Mouse (Mus musculus): ENCODE data around the gene Olfr56. TPM values are rescaled to one million over a fixed set of nuclear protein-coding genes. Genes with fewer than 3 reads are reported as not detected.

Olfr56 gene
- polyA plus RNA-seq, 1 experiment from 2014 or later, result 0.14 TPM

DNA sequence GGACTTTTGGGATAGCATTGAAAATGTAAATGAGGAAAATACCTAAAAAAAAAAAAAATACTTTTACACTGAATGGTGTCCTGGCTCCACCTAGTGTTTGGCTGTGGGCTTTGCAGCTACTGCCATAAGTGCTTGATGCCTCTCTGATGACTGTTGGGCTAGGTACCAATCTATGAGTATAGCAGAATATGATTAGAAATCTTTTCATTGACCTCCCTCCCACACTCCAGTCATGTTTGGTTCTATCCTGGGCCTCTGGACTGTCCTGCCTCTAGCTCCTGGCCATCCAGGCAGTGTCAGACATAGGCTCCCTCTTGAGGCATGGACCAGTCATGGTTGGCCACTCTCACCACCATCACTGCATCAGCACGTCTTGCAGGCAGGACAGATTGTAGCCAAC is 130.1 kb downstream of the Olfr56 start:
- Histone ChIP-seq H3K9me3 (ENCODE audit: control insufficient read depth, low read length) (no peaks in the 10 kb centered on the region), H3K9ac (ENCODE audit: low read depth, low read length) (no peak overlapping the region), H3K36me3 (ENCODE audit: control insufficient read depth, insufficient read depth, low read length) (no peaks in the 10 kb centered on the region), H3K4me2 (replicated peaks; ENCODE audit: low read depth, low read length) (no peak overlapping the region), H3K27ac (ENCODE audit: low read depth, low read length) (no peak overlapping the region), H3K4me3 (ENCODE audit: low read depth, low read length) (no peak overlapping the region), H3K27me3 (ENCODE audit: control insufficient read depth, insufficient read depth, low read length) (no peaks in the 10 kb centered on the region), H3K4me1 (replicated peaks; ENCODE audit: control insufficient read depth, insufficient read depth, low read length) (no peaks in the 10 kb centered on the region)
- DNase-seq (ENCODE audit: low spot score) (peak; percentile 37), ATAC-seq (ENCODE audit: low FRiP score) (no peak)
- WGBS, result 43% methylated on average over 1 of the region's 1 CpGs

DNA sequence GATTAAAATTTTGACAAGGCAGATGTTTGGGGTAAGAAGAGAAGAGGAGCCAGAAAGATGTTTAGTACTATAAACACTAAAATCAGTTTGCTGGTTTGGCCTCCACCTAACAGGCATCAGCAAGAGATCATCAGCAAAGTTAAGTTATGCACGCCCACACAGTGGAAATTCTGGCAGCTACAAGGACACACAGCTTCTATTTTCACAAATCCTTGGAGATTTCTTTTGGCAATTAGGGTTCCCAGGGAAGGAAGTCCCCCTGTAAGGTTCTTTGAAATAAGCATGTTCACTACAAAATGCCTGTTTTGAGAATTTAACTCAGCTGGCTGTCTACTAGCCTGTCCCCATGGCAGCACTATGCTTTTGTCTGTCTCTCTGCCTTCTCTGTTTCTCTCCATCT is 132.3 kb downstream of the Olfr56 start:
- H3K9ac ChIP-seq (ENCODE audit: low read depth, low read length), result no peak overlapping the region
- H3K4me2 ChIP-seq (replicated peaks; ENCODE audit: low read depth, low read length), result no peak overlapping the region
- no peaks in the 10 kb centered on the region for H3K36me3 ChIP-seq (ENCODE audit: control insufficient read depth, insufficient read depth, low read length)
- WGBS, result 62% methylated on average over 1 of the region's 1 CpGs
- H3K4me1 ChIP-seq (replicated peaks; ENCODE audit: control insufficient read depth, insufficient read depth, low read length), result no peaks in the 10 kb centered on the region
- no peak overlapping the region for H3K4me3 ChIP-seq (ENCODE audit: low read depth, low read length)
- DNase-seq (ENCODE audit: low spot score) (no peak), ATAC-seq (ENCODE audit: low FRiP score) (no peak)
- H3K27ac ChIP-seq (ENCODE audit: low read depth, low read length), result no peak overlapping the region
- H3K27me3 ChIP-seq (ENCODE audit: control insufficient read depth, insufficient read depth, low read length), result no peaks in the 10 kb centered on the region
- H3K9me3 ChIP-seq (ENCODE audit: control insufficient read depth, low read length), result no peaks in the 10 kb centered on the region

DNA sequence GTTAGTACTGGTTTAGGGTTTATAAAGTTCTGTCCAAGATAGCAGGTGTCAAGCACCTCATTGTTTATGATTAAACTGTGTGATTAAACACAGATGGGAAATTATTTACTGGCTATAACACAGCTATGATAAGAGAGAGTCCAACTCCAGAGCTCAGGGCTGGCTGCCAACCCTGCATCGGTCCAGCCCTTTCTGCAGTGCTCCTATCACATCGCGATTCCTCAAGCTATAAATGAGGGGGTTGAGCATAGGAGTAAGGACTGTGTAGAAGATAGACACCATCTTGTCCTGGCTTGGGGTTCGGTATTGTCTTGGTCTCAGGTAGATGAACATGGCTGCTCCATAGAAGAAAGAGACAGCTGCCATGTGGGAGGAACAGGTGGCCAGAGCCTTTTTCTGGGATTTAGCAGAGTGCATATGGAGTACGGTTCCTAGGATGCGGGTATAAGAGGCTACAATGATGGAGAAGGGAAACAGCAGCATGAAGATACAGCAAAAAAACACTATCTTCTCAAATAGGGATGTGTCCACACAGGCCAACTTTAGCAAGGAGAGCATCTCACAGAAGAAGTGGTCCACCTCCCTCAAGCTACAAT is 134.0 kb downstream of the Olfr56 start:
- no peaks in the 10 kb centered on the region for H3K9me3 ChIP-seq (ENCODE audit: control insufficient read depth, low read length)
- no peak overlapping the region for H3K27ac ChIP-seq (ENCODE audit: low read depth, low read length)
- H3K36me3 ChIP-seq (ENCODE audit: control insufficient read depth, insufficient read depth, low read length), result no peaks in the 10 kb centered on the region
- DNase-seq (ENCODE audit: low spot score), result no peak
- H3K4me1 ChIP-seq (replicated peaks; ENCODE audit: control insufficient read depth, insufficient read depth, low read length), result no peaks in the 10 kb centered on the region
- no peak overlapping the region for H3K4me2 ChIP-seq (replicated peaks; ENCODE audit: low read depth, low read length)
- no peaks in the 10 kb centered on the region for H3K27me3 ChIP-seq (ENCODE audit: control insufficient read depth, insufficient read depth, low read length)
- no peak overlapping the region for H3K9ac ChIP-seq (ENCODE audit: low read depth, low read length)
- no peak overlapping the region for H3K4me3 ChIP-seq (ENCODE audit: low read depth, low read length)
- 90% methylated on average over 6 of the region's 6 CpGs for WGBS
- no peak for ATAC-seq (ENCODE audit: low FRiP score)

DNA sequence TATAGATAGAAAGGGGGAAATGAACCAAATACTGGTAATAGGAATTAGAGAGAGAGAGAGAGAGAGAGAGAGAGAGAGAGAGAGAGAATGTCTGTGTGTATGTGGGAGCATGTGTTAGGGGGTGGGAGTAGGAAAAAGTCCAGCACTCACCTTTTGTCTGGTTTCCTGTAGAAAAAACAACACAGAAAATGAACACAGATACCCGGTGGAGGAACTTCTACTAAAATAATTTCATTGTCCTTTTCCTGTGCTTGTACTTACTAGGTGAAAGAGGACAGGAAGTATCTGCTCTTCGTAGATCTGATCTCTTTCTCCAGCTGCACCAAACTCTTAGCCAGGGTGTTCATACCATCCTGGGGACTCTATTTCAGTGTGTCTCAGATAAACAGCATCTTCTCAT is 135.5 kb downstream of the Olfr56 start:
- DNase-seq (ENCODE audit: low spot score) (no peak), ATAC-seq (ENCODE audit: low FRiP score) (no peak)
- Histone ChIP-seq H3K4me3 (ENCODE audit: low read depth, low read length) (no peak overlapping the region), H3K27me3 (ENCODE audit: control insufficient read depth, insufficient read depth, low read length) (no peaks in the 10 kb centered on the region), H3K4me2 (replicated peaks; ENCODE audit: low read depth, low read length) (no peak overlapping the region), H3K9me3 (ENCODE audit: control insufficient read depth, low read length) (no peaks in the 10 kb centered on the region), H3K9ac (ENCODE audit: low read depth, low read length) (no peak overlapping the region), H3K36me3 (ENCODE audit: control insufficient read depth, insufficient read depth, low read length) (no peaks in the 10 kb centered on the region), H3K27ac (ENCODE audit: low read depth, low read length) (no peak overlapping the region), H3K4me1 (replicated peaks; ENCODE audit: control insufficient read depth, insufficient read depth, low read length) (no peaks in the 10 kb centered on the region)
- WGBS, result 79% methylated on average over 2 of the region's 2 CpGs

DNA sequence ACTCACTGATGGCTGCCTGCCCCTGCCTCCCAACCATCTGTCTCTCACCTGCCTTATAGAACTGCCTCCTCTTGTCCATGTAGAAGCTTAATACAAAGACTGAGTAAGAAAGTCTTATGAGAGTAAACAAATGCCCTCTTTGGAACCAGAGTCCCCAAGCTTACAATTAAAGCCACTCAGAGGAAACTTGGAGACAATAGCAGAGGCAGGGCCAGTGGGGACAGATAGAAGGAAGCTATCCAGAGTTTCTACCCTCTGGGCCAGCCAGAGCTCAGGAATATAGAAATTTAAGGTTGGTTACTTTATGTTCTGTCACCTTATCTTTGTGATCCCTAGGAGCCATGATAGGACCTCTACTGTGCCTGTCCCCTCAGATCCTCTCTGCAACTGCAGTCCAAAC is 136.1 kb downstream of the Olfr56 start, which contains the start of gene Olfr1396:
TSS of gene Olfr1396 (minus strand) at position 101 of the 400 bp plus-strand sequence.
- Histone ChIP-seq H3K36me3 (ENCODE audit: control insufficient read depth, insufficient read depth, low read length) (no peaks in the 10 kb centered on the region), H3K9me3 (ENCODE audit: control insufficient read depth, low read length) (no peaks in the 10 kb centered on the region), H3K4me1 (replicated peaks; ENCODE audit: control insufficient read depth, insufficient read depth, low read length) (no peaks in the 10 kb centered on the region), H3K27me3 (ENCODE audit: control insufficient read depth, insufficient read depth, low read length) (no peaks in the 10 kb centered on the region), H3K4me3 (ENCODE audit: low read depth, low read length) (no peak within 1 kb of the TSS), H3K27ac (ENCODE audit: low read depth, low read length) (no peak within 1 kb of the TSS), H3K9ac (ENCODE audit: low read depth, low read length) (no peak within 1 kb of the TSS), H3K4me2 (replicated peaks; ENCODE audit: low read depth, low read length) (no peak within 1 kb of the TSS)
- ATAC-seq (ENCODE audit: low FRiP score), result no peak
- no peak for DNase-seq (ENCODE audit: low spot score)

DNA sequence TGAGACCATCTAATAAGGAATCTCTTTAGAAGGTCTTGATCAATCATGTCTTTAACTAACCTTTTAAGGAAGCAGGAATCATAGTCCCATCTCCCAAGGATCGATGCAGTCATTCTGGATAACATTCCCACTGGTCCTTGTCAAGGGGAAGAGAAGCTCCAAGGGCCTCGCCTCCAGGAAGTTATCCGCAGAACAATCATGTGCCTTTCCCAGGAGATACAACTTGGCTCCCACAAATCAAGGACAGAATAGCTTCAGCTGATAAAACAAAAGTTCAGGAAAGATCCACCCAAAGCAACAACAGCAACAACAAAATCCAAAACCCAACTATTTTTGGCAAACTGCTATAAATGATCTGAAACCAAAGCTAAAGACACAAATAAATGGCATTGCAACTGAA is 140.9 kb downstream of the Olfr56 start:
- Histone ChIP-seq H3K4me1 (replicated peaks; ENCODE audit: control insufficient read depth, insufficient read depth, low read length) (no peaks in the 10 kb centered on the region), H3K36me3 (ENCODE audit: control insufficient read depth, insufficient read depth, low read length) (no peaks in the 10 kb centered on the region), H3K9ac (ENCODE audit: low read depth, low read length) (no peak overlapping the region), H3K4me2 (replicated peaks; ENCODE audit: low read depth, low read length) (no peak overlapping the region), H3K27ac (ENCODE audit: low read depth, low read length) (no peak overlapping the region), H3K9me3 (ENCODE audit: control insufficient read depth, low read length) (no peaks in the 10 kb centered on the region), H3K27me3 (ENCODE audit: control insufficient read depth, insufficient read depth, low read length) (no peaks in the 10 kb centered on the region), H3K4me3 (ENCODE audit: low read depth, low read length) (no peak overlapping the region)
- no peak for ATAC-seq (ENCODE audit: low FRiP score)
- DNase-seq (ENCODE audit: low spot score), result no peak
- WGBS, result 81% methylated on average over 3 of the region's 3 CpGs

DNA sequence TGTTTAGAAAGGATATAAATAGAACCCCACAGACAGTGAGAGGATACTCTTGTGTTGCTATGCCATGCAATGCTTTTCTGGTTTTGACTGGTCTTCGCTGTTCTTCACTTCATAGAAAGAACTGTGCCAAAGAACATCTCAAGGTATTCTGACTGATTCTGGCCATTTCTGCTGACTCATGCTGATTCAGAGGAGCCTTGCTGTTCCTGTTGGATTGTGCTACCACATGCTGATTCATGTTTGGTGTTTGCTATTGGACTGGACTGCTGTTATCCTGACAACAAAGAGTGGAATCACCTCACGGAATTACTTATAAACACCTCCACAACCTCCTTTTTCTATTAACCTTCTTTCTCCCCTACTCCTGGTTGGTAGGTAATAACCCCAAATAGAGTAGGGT is 145.5 kb downstream of the Olfr56 start:
- Histone ChIP-seq H3K36me3 (ENCODE audit: control insufficient read depth, insufficient read depth, low read length) (no peaks in the 10 kb centered on the region), H3K4me2 (replicated peaks; ENCODE audit: low read depth, low read length) (no peak overlapping the region), H3K9me3 (ENCODE audit: control insufficient read depth, low read length) (no peaks in the 10 kb centered on the region), H3K27me3 (ENCODE audit: control insufficient read depth, insufficient read depth, low read length) (no peaks in the 10 kb centered on the region), H3K4me1 (replicated peaks; ENCODE audit: control insufficient read depth, insufficient read depth, low read length) (no peaks in the 10 kb centered on the region), H3K27ac (ENCODE audit: low read depth, low read length) (no peak overlapping the region), H3K9ac (ENCODE audit: low read depth, low read length) (no peak overlapping the region), H3K4me3 (ENCODE audit: low read depth, low read length) (no peak overlapping the region)
- DNase-seq (ENCODE audit: low spot score) (no peak), ATAC-seq (ENCODE audit: low FRiP score) (no peak)
- 86% methylated on average over 2 of the region's 2 CpGs for WGBS

DNA sequence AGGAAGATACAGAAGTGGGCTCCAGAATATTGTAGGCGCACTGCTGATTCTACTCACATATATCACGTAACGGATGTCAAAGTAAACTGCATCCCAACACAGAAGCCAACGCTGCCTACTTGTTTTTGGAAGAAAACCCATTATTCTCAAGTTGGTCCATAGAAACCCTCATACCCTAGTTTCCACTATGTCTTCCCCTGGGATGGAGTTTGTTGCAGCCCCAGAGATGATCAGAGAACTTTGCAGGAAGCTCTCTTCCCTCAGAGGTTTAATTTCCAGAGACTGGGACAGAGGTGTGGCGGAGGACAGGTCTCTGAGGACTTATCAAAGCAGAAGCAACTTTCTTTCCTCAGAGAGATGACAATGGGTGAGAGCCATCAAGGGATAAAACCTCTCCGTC is 163.3 kb downstream of the Olfr56 start, which contains the start of gene Olfr1395:
TSS of gene Olfr1395 (plus strand) at position 301 of the 400 bp plus-strand sequence.
- Histone ChIP-seq H3K36me3 (ENCODE audit: control insufficient read depth, insufficient read depth, low read length) (no peaks in the 10 kb centered on the region), H3K9ac (ENCODE audit: low read depth, low read length) (no peak within 1 kb of the TSS), H3K27ac (ENCODE audit: low read depth, low read length) (no peak within 1 kb of the TSS), H3K4me3 (ENCODE audit: low read depth, low read length) (no peak within 1 kb of the TSS), H3K9me3 (ENCODE audit: control insufficient read depth, low read length) (no peaks in the 10 kb centered on the region), H3K4me1 (replicated peaks; ENCODE audit: control insufficient read depth, insufficient read depth, low read length) (no peaks in the 10 kb centered on the region), H3K4me2 (replicated peaks; ENCODE audit: low read depth, low read length) (no peak within 1 kb of the TSS), H3K27me3 (ENCODE audit: control insufficient read depth, insufficient read depth, low read length) (no peaks in the 10 kb centered on the region)
- WGBS, result 93% methylated on average over 6 of the region's 6 CpGs
- DNase-seq (ENCODE audit: low spot score) (no peak), ATAC-seq (ENCODE audit: low FRiP score) (no peak)

DNA sequence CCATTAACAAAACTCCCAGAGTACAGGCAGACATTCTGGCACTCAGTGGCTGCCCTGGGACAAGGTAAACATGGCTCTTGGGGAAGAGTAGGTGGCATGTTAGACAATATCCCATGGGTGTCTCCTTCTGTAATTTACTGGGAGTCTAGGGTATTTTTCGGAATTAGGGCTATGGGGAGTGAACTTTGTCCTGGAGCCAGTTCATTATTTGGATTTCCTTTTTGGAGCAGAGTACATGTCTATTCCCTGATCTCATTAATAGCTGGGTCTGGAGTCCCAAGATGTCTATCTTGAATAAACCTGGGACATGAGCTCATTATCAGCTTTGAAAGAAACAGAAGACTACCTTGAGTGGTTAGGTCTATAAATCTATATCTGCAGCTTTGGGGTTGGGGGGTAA is 175.4 kb downstream of the Olfr56 start, which contains the start of gene Olfr1394:
TSS of gene Olfr1394 (plus strand) at position 301 of the 400 bp plus-strand sequence.
- Histone ChIP-seq H3K4me3 (ENCODE audit: low read depth, low read length) (no peak within 1 kb of the TSS), H3K4me1 (replicated peaks; ENCODE audit: control insufficient read depth, insufficient read depth, low read length) (no peaks in the 10 kb centered on the region), H3K27ac (ENCODE audit: low read depth, low read length) (no peak within 1 kb of the TSS), H3K27me3 (ENCODE audit: control insufficient read depth, insufficient read depth, low read length) (no peaks in the 10 kb centered on the region), H3K9me3 (ENCODE audit: control insufficient read depth, low read length) (no peaks in the 10 kb centered on the region), H3K36me3 (ENCODE audit: control insufficient read depth, insufficient read depth, low read length) (no peaks in the 10 kb centered on the region), H3K4me2 (replicated peaks; ENCODE audit: low read depth, low read length) (no peak within 1 kb of the TSS), H3K9ac (ENCODE audit: low read depth, low read length) (no peak within 1 kb of the TSS)
- DNase-seq (ENCODE audit: low spot score) (no peak), ATAC-seq (ENCODE audit: low FRiP score) (no peak)
- WGBS, result 96% methylated on average over 1 of the region's 1 CpGs
